Comparison of ENCODE assay signal across 9 mouse cellular contexts in genomic region chr13:25024655-25025054, GRCm38 (mm10). TPM values are rescaled to one million over a fixed set of nuclear protein-coding genes. Genes with fewer than 3 reads are reported as not detected.
DNase-seq lines count a peak whose midpoint lies in the region; ATAC-seq lines count a peak whose summit lies in the region.
"Had no signal": no experiment of that assay in that cellular context is flagged by ENCODE, and none has a peak within 500 bp of the region (broad histone marks: within the 10 kb centered on the region; RNA-seq: fewer than 3 reads in every experiment).

No protein-coding gene starts in this region.

- H3K27me3 ChIP-seq in heart, embryonic 10.5 days (ENCODE audit: insufficient read depth, poor library complexity, severe bottlenecking) = no peaks in the 10 kb centered on the region
- H3K27me3 ChIP-seq in midbrain, embryonic 10.5 days (ENCODE audit: low read depth, poor library complexity, severe bottlenecking) = no peaks in the 10 kb centered on the region
- no peaks in the 10 kb centered on the region for H3K27me3 ChIP-seq in midbrain, embryonic 15.5 days (replicated peaks)

- H3K9ac ChIP-seq in midbrain, embryonic 15.5 days = no peak overlapping the region

- no peaks in the 10 kb centered on the region for H3K36me3 ChIP-seq in heart, embryonic 10.5 days
- no peaks in the 10 kb centered on the region for H3K36me3 ChIP-seq in midbrain, embryonic 10.5 days
- no peaks in the 10 kb centered on the region for H3K36me3 ChIP-seq in midbrain, embryonic 15.5 days (replicated peaks)

- ATAC-seq in midbrain, embryonic 15.5 days (replicated peaks) = no peak
- no peak for ATAC-seq in frontal cortex, adult (ENCODE audit: low TSS enrichment)
- no peak for ATAC-seq in megakaryocyte, adult 5-6 weeks (ENCODE audit: poor library complexity, severe bottlenecking)

- H3K4me3 ChIP-seq in heart, embryonic 10.5 days = no peak overlapping the region
- no peak overlapping the region for H3K4me3 ChIP-seq in midbrain, embryonic 10.5 days
- no peak overlapping the region for H3K4me3 ChIP-seq in midbrain, embryonic 15.5 days

- DNase-seq in heart, embryonic 10.5 days (ENCODE audit: low spot score) = peak; percentile 30
- no peak for DNase-seq in heart, adult 9 months (ENCODE audit: low spot score in 2 of 2)
- DNase-seq in midbrain, embryonic 10.5 days (ENCODE audit: low spot score) = peak; percentile 18
- DNase-seq in NIH3T3 (ENCODE audit: low read depth) = peak; percentile 77
- peak; percentile 80 for DNase-seq in induced T-regulatory cell, adult 2 months (ENCODE audit: low read depth)

- H3K27ac ChIP-seq in heart, embryonic 10.5 days = no peak overlapping the region
- no peak overlapping the region for H3K27ac ChIP-seq in midbrain, embryonic 10.5 days (replicated peaks)
- H3K27ac ChIP-seq in midbrain, embryonic 15.5 days = no peak overlapping the region
- H3K27ac ChIP-seq: macrophage had no signal

- H3K4me1 ChIP-seq in heart, embryonic 10.5 days = no peaks in the 10 kb centered on the region
- peaks cover 10% of the 10 kb centered on the region for H3K4me1 ChIP-seq in midbrain, embryonic 10.5 days
- H3K4me1 ChIP-seq in midbrain, embryonic 15.5 days = peaks cover 5% of the 10 kb centered on the region

- no peak overlapping the region for H3K4me2 ChIP-seq in midbrain, embryonic 15.5 days

- WGBS in heart, embryonic 10.5 days = 22% methylated on average over 2 of the region's 2 CpGs
- 33% methylated on average over 2 of the region's 2 CpGs for WGBS in midbrain, embryonic 10.5 days
- 32% methylated on average over 2 of the region's 2 CpGs for WGBS in midbrain, embryonic 15.5 days

- H3K9me3 ChIP-seq in heart, embryonic 10.5 days = no peaks in the 10 kb centered on the region
- H3K9me3 ChIP-seq in midbrain, embryonic 10.5 days (replicated peaks) = no peaks in the 10 kb centered on the region
- no peaks in the 10 kb centered on the region for H3K9me3 ChIP-seq in midbrain, embryonic 15.5 days

RNA-seq across cellular contexts. Expression of gene Mrs2, which starts 4.5 kb away (rescaled TPM):
- polyA plus RNA-seq in heart, embryonic 10.5 days (2016; fragmentation: Nextera tagmentation; extraction: Ambion mirVana) = 18.5 and 19.8 TPM in 2 replicates
- polyA plus RNA-seq in midbrain, embryonic 10.5 days (2016; fragmentation: Nextera tagmentation; extraction: Ambion mirVana) = 15.0 and 19.7 TPM in 2 replicates
- 17.3 and 18.9 TPM in 2 replicates for polyA plus RNA-seq in midbrain, embryonic 15.5 days (2015; fragmentation: Nextera tagmentation; extraction: Ambion mirVana)
- 19.8 and 24.2 TPM in 2 replicates for total RNA-seq in megakaryocyte, adult 5-6 weeks (2015)
- total RNA-seq in megakaryocyte, adult 5-6 weeks (2017) = 8.8 and 11.4 TPM in 2 replicates

RNA-seq across cellular contexts. Expression of gene Dcdc2a, which starts 31.1 kb away (rescaled TPM):
- polyA plus RNA-seq in heart, embryonic 10.5 days (2016; fragmentation: Nextera tagmentation; extraction: Ambion mirVana) = 0.75 and 0.83 TPM in 2 replicates
- 1.7 and 1.8 TPM in 2 replicates for polyA plus RNA-seq in midbrain, embryonic 10.5 days (2016; fragmentation: Nextera tagmentation; extraction: Ambion mirVana)
- 4.8 and 5.4 TPM in 2 replicates for polyA plus RNA-seq in midbrain, embryonic 15.5 days (2015; fragmentation: Nextera tagmentation; extraction: Ambion mirVana)
- total RNA-seq in megakaryocyte, adult 5-6 weeks (2015) = not detected in 2 replicates
- not detected in 2 replicates for total RNA-seq in megakaryocyte, adult 5-6 weeks (2017)
- polyA plus RNA-seq: macrophage had no signal

Comparison
In these comparisons a context has a peak if more than half of its experiments do, and no peak if none do; other contexts are left out.
1. DNase-seq: peak in heart, embryonic 10.5 days (single experiment), midbrain, embryonic 10.5 days (single experiment), NIH3T3 (single experiment) and induced T-regulatory cell, adult 2 months (single experiment); none in heart, adult 9 months (0 of 2).